Mouse (Mus musculus) lung, postnatal 14 days (tissue): Measurements from ENCODE around the gene Tufm.
"Not testable (repeated sequence)": the region's sequence is repeated elsewhere in the genome, so short reads cannot be mapped to it uniquely, and the experiment has no call there.

ENCODE experiments used
- DNase-seq: peaks from one replicate; pipeline ENCODE4 v3.0.0; 2021

The Tufm gene

GRCm38 (mm10) chr7:126466116-126466515, 21.0 kb upstream of the Tufm start:
- no peak for DNase-seq

- no peak for DNase-seq
These were observed 20.5 kb upstream of the Tufm start for GRCm38 (mm10) chr7:126466707-126467106.

- peak; percentile 60 for DNase-seq
These were observed 19.9 kb upstream of the Tufm start for GRCm38 (mm10) chr7:126467271-126467670.

- no peak for DNase-seq
These were observed 19.1 kb upstream of the Tufm start for GRCm38 (mm10) chr7:126467834-126468627.

- no peak for DNase-seq
These were observed 17.1 kb upstream of the Tufm start for GRCm38 (mm10) chr7:126470077-126470476.

GRCm38 (mm10) chr7:126471361-126471760, 15.8 kb upstream of the Tufm start:
- no peak for DNase-seq

- DNase-seq: no peak
These were observed 15.3 kb upstream of the Tufm start for GRCm38 (mm10) chr7:126471853-126472252.

GRCm38 (mm10) chr7:126472306-126472705, 14.9 kb upstream of the Tufm start:
- no peak for DNase-seq

- no peak for DNase-seq
These were observed 14.4 kb upstream of the Tufm start for GRCm38 (mm10) chr7:126472713-126473112.

GRCm38 (mm10) chr7:126473470-126474086, 13.6 kb upstream of the Tufm start:
- no peak for DNase-seq

GRCm38 (mm10) chr7:126474486-126474955, 12.6 kb upstream of the Tufm start:
- no peak for DNase-seq

- DNase-seq: peak; percentile 86
These were observed 12.1 kb upstream of the Tufm start, which contains the start of gene Sh2b1 for GRCm38 (mm10) chr7:126474993-126475581. TSS of gene Sh2b1 (minus strand) at chr7:126475424.

GRCm38 (mm10) chr7:126481699-126482098, 5.5 kb upstream of the Tufm start:
- no peak for DNase-seq

- peak; percentile 89 for DNase-seq
These were observed 4.7 kb upstream of the Tufm start for GRCm38 (mm10) chr7:126482392-126482871.

- DNase-seq: not testable (repeated sequence)
These were observed 640 bp downstream of the Tufm start for GRCm38 (mm10) chr7:126487617-126488385.

GRCm38 (mm10) chr7:126491005-126491404, 3.8 kb downstream of the Tufm start:
- no peak for DNase-seq

GRCm38 (mm10) chr7:126491973-126492372, 4.8 kb downstream of the Tufm start:
- no peak for DNase-seq

- no peak for DNase-seq
These were observed 7.0 kb downstream of the Tufm start for GRCm38 (mm10) chr7:126494120-126494519.

GRCm38 (mm10) chr7:126496475-126496874, 9.3 kb downstream of the Tufm start:
- no peak for DNase-seq

- no peak for DNase-seq
These were observed 10.8 kb downstream of the Tufm start for GRCm38 (mm10) chr7:126497966-126498365.

GRCm38 (mm10) chr7:126499416-126499815, 12.3 kb downstream of the Tufm start:
- no peak for DNase-seq

- DNase-seq: no peak
These were observed 14.5 kb downstream of the Tufm start for GRCm38 (mm10) chr7:126501684-126502022.
